Mouse (Mus musculus): Measurements from ENCODE around the gene Podxl.

Gene Podxl

DNA sequence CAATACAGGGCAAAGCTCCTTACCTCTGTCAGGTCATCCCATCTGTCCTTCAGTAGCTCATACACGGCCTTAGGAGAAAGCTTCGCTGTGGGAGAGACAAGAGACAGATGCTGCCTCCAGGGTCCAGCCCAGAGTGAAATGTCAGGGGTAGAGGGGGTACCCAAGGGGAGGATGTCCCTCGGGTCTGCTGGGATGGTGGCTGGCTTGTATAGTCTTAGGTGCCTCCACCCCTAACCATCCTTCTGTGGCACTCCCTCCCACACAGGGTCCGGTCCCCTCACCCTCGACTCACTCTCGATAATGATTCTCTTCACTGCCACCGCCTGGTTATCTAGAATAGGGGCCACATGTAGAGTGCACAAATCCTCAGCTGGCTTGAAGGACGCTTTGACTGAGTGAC, 39.1 kb downstream of the Podxl start:
- no peak for DNase-seq (ENCODE audit: extremely low read depth, low read depth, low spot score)

DNA sequence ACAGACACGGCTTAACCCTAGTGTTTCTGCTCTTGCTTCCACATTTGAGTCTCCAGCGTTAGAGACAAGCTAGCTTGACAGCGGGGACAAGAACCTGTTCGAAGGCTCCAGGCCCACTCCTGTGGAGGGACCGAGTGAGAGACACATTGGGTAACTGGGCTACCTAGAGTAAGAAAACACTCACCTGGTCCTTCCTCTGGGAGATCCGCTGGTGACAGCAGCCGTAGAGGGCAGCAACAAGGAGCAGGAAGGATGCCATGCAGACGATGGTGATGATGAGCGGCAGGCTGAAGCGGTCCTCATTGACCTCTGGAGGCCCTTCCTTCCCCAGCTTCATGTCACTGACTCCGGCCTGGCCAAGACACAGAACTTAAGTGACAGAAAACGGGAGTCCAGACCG, 39.7 kb downstream of the Podxl start:
- no peak for DNase-seq (ENCODE audit: extremely low read depth, low read depth, low spot score)

DNA sequence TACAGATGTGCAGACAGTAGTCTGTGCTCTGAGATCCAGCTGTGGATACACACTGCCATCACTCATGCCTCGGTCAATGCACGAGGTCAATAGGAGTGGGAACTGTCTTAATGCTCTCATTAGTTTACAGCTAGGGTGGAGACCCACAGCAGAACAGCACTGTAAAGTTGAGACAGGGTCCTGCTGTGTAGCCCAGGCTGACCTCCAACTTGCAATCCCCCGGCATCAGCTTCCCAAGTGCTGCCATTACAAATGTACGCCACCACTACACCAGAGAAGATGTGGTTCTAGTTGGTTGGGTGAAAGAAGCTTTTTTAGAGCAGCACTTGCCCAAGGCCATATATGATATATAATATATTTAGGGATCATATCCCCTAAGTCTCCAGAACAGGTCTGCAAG, 40.1 kb downstream of the Podxl start:
- DNase-seq (ENCODE audit: extremely low read depth, low read depth, low spot score), result no peak

DNA sequence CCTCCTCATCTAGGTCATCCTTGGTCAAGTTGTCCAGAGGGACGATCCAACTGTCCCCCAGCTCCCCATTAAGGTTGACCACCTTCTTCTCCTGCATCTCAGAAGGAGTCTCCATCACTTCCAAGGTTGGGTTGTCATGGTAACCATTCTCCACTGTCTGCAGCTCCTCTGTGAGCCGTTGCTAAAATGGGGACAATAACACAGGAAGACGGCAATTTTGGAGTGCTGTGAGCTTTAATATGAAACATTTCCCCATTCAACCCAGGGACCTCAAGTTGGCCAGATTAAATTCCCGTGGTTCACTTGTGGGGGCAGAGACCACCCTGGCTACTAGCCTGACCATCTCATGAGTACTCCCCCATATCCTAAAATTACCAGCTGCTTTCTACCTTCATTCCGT, 40.7 kb downstream of the Podxl start:
- no peak for DNase-seq (ENCODE audit: extremely low read depth, low read depth, low spot score)

DNA sequence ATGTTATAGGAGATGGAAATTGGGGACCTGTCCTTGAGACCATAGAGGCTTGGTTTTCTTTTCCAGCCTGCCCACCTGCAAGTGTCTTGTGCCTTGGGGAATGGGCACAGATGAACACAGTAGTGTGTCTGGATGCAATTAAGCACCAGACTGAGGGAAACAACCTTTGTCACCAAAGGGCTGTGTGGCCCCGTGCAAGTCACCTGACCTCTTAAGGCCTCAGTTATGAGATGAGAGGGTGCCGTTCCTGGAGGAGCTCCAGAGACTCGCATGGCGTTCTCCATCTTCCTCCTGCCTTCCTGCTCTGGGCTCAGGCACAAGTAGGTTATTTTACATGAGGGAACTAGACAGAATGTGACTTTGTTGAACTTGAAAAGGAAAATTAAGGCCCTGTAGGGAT, 41.3 kb downstream of the Podxl start:
- DNase-seq (ENCODE audit: extremely low read depth, low read depth, low spot score), result no peak

DNA sequence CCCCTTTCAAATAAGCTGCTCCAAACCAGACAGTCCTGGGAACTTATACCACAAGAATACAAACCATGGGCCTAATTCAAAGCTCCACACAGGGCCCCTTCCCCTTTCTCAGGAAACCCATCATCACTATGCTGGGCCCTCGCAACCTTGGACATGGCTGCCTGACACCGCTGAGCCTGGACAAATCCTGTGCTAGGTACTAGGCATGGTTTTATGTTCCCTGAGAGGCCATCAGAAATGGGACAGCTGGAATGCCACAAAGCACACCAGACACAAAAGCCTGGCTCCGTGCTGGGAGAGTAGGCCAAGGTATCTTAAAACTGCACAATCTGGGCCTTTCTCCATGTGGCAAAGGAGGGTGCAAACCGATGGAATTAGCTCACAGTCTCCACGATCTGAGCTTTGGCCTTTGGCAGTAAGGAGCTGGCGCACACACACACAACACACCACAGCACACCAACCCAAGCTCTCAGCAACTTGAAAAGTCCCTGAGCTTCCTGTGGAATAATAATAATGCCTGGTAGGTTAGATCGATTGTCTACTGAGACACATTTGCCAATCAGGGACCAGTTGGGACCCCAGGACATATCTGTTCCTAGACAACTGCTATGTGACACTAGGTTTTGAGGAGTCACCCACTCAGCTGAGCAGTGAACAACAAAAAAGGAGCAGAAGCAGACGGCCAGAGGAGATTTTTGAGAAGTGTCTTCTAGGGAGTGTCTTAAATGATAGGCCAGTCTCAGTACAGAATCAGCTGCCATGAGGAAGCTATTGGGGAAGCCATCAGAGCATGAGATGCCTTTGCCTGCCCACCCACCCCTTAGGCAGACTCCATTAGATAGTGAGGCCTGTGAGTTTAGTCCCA, 42.1 kb downstream of the Podxl start:
- no peak for DNase-seq (ENCODE audit: extremely low read depth, low read depth, low spot score)

DNA sequence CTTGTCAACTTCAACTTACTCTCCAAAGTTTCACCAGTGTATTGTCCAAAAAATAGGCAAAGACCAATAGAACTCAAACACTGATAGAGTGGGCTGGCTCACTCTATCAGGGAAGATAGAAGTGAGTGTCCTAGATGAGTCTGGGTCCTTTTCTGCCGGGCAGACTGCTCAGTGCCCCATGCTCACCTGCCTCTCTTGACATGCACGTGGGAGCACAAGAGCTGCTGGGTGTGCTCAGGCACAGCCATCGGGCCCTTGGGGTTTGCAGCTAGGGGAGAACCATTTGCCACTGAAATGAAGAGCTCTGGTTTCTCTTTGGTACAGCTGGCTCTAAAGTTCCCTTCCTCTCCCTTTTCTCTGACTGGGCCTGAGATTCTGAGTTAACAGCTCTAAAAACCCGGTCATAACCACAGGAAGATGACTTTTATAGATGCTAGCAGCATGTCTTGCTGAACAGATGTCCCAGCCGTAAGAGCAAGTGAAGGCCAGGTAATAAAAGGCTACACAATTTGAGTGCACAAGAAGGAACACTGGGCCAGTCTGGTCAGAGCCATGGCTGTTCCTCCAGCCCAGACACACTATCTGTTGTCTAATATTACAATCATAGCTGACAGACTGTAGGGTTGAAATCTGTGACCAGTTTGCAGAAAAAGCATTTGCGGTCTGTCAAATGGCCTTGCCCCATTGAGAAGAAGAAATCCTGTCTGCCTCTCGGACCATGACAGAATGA, 43.1 kb downstream of the Podxl start:
- no peak for DNase-seq (ENCODE audit: extremely low read depth, low read depth, low spot score)

DNA sequence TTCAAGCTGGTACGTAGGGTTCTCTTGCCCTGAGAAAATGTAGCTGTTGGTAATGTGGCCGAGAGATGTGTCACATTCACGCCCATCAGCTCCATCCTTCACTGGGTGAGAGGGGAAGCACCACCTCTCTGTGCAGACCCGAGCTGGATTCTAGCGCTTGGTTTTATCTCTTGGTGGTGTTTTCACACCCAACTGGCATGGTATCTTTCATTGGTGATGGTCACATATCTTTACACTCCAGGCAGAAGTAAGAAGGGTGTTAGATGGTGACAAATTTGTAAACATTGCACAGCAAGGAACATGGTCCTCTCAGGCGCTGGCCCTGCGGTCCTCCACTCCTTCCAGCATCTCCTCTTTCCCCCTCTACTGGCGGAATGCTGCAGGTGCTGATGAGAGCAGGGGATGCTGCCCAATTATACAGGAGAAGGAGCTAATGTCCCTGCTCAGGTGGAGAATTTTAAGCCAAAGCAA, 44.7 kb downstream of the Podxl start:
- DNase-seq (ENCODE audit: extremely low read depth, low read depth, low spot score), result no peak

DNA sequence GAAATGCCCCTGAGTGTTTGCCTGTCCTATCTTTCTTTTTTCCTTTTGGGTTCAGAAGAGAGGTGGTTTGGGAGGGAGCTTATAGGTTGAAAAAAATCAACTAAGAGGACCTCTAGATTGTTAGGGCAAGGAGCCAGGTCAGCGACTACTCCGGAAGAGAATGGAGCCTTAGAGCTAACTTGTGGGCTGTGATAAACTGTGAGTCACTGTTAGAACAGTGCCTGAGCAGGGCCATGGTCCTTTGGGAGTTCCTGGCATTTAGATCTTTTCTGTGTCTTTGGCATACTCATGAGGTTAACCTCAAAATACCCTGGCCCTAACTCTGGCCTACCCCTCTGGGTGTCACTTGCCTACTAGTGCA, 45.5 kb downstream of the Podxl start:
- DNase-seq (ENCODE audit: extremely low read depth, low read depth, low spot score), result no peak

DNA sequence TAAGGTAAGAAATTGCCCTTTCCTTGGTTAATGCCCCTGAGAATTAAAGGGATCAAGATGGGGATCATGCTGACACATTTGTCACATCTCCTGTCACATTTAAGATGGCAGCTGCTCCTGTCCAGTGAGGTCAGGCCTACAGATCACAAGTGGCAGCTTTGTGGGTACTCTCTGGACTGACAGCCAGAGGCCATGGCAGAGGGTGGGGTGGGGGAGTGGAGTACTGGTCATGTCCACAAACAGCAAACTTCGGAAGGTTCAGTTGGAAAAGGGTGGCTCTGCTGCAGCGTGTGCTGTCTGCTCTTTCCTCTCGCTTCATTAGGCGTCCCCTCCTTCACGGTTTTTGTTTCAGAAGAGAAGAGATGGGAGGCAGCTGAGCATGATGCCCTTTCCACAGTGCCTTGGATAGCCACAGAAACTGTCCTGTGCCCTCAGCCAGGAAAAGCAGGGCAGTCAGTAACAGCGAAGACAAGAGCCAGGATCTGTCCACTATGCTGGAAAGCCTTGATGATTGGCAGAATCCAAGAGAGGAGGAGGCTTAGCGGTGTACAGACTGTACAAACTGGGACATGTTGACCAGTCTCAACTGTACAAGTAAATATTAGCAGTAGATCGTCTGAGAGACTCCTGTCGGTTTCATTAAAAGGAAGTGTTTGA, 46.0 kb downstream of the Podxl start:
- DNase-seq (ENCODE audit: extremely low read depth, low read depth, low spot score), result no peak

DNA sequence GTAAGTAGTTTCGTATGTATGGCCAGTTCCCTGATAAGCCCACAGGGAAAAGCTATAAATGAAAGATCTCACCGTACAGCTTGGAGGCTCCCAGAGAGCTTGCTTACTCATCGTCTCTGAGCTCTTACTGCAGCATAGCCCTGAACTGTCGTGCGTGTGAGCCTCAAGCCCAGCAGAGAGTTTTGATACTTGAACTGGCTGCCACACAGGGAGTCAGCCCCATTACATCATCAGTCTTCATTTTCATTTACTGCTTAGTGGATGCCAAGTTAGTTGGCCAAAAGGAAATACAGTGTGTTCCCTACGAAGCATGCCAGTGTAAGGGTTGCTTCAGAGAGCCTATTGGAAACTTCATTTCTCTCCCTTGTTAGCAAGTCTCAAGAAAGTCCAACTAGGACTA, 50.1 kb downstream of the Podxl start:
- DNase-seq (ENCODE audit: extremely low read depth, low read depth, low spot score), result peak; percentile 74

DNA sequence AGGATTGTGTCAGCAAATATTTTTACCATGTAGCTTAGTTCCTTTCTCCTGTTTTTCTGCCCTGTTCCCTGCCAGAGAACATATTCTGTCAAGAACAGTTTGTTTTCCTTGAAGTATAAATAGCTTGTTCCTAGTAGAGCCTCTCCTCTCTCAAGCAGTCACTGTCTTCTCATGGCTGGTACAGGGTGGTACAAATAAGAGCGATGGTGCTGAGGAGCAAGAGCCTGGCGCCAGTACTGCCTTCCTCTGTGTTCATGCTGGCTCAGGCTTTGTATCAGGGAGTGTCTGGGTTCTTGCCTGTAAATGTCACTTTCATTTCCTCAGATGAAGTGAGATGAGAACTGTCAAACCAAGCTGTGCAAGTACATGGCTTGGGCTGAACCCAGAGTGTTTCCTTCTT, 61.2 kb downstream of the Podxl start:
- no peak for DNase-seq (ENCODE audit: extremely low read depth, low read depth, low spot score)

DNA sequence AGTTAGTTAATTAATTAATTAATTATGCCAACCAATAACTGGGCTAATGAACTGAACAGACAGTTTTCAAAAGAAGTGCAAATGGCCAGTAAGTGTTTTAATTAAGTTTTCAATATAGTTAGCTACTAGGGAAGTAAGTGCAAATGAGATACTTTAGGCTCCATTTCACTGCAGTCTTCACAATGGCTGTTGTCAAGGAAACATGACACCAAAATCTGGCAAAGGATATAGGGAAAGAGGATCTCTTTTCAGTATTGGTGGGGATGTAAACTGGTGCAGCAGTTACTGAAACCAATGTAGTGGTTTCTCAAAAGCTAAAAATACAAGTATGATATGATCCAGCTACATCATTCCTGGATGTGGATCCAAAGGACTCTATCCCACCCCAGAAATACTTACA, 63.1 kb downstream of the Podxl start:
- no peak for DNase-seq (ENCODE audit: extremely low read depth, low read depth, low spot score)

DNA sequence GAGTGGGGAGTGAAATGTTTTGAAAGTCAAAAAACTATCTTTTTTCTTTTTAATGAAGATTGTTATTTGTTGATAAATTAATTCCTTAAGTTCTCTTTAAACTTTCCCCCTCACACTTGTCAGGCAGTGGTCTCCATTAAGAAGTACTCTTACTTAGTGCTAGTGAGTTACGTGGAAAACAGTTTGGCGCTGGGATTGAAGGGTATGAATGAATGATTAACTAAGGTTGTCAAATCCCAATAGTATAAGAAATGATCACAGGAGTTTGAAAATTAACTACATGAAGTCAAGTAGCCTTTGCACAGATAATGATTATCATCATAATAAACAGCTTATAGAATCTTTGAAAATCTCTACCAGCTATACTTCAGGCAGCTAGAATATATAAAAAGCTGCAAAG, 63.5 kb downstream of the Podxl start:
- no peak for DNase-seq (ENCODE audit: extremely low read depth, low read depth, low spot score)

DNA sequence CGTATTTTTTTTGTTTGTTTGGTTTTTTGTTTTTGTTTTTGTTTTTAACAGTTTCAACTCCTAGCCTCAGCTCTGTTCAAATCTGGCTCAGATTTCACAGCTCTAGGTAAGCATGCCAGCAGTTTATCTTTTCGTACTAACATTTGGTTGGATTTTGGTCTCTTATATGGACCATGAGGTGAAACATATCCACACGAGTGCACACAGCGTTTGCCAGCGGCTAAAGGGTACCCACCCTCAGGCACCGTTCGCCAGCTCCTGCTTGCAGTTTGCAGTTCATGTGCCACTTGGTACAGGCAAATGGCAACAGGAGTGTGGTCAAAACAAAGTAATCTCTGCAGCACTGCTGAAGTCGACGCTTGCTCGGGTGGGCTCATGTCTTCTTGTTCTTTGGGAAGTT, 63.9 kb downstream of the Podxl start:
- no peak for DNase-seq (ENCODE audit: extremely low read depth, low read depth, low spot score)

DNA sequence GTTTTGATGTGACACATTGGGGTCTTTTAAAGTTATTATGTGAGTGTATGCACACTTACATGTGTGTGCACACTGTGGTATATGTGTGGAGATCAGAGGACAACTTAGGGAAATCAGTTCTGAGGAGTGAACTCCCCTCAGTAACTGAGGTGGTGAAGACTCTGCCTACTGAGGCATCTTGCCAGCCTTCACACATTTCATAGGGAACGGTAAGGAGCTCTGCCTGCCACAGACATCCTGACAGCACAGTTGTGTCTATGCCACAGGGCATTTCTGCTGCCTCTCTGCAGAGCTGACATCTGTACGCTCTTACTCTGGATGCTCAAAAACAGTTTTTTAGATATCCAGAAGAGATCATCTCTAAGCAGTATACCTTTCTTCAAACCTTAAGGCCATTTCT, 67.6 kb downstream of the Podxl start:
- DNase-seq (ENCODE audit: extremely low read depth, low read depth, low spot score), result no peak

DNA sequence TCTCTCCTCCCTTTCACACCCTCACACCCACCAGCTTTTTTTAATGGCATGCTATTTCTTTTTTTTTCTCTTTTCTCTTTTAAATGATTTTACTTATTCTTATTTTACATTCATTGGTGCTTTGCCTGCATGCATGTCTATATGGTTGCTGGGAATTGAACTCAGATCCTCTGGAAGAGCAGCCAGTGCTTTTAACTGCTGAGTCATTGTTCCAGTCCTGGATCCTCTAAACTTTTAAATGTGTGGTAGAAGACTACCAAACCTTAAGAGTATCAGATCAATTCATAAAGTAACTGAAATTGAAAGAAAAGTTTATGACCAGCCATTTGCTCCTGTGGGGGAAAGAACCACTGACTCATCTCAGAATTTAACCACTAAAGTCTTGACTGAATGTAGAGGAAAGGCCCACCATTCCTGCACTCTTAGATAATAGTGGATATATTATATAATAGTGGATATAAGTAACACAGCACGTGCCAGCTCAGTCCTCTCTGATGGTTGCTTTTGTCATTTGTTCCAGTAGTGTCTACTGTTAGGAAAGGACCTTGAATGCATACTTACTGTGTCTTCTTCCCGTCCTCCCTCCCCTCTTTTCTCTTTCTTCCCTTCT, 68.6 kb downstream of the Podxl start:
- DNase-seq (ENCODE audit: extremely low read depth, low read depth, low spot score), result no peak

DNA sequence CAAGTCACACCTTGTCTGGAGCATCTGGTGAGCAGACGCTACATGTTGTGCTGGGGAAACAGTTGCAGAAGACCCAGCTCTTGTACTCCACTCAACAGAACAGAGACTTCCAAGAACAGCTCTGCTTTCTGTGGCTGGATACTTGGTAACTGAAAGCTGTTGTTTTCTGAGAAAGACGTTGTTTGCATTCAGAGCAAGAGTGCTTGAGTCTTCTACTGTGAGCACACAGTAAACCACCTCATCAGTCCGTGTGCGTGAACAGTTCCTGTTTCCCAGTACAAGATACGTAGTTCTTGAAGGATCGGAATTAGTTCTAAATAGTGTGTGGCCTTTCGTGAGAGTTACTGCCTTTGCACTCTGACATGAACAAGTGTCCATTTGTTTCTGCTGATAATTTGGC, 73.8 kb downstream of the Podxl start:
- no peak for DNase-seq (ENCODE audit: extremely low read depth, low read depth, low spot score)

DNA sequence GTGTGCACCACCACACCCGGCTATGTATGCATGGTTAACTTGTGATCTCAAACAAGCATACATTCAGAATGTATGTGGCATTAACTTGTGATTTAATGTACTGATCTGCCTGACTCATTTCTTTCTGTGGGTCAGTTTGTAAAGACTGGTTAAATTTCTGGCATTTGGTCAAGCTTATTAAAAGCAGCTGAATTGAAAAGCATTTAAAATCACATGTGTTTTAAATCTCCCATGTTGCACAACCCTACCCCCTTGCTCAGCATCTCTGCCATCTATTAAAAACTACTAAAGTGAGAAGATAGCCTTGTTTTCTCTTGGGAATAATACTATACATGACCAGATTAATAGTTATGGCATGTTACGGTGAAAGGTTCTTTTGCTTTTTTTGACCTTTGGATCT, 77.2 kb downstream of the Podxl start:
- DNase-seq (ENCODE audit: extremely low read depth, low read depth, low spot score), result no peak

DNA sequence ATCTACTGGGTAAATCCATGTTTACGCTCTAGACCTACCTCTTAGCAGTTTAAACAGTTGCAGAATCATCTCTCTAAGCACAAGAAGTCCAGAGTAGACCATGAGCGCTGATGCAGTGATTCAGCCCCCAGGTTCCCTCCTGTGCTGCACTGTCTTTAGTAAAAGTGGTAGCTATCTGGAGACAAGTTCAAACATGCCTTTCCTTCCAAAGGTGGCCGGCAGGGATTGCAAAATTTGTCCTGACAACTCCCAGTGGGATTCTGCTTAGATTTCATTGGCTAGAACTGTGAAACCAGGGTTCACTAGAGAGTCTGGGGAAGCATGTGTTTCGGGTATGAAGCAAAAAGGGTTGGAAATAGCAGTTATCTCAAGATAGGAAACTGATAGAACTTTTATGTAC, 83.8 kb downstream of the Podxl start:
- no peak for DNase-seq (ENCODE audit: extremely low read depth, low read depth, low spot score)

DNA sequence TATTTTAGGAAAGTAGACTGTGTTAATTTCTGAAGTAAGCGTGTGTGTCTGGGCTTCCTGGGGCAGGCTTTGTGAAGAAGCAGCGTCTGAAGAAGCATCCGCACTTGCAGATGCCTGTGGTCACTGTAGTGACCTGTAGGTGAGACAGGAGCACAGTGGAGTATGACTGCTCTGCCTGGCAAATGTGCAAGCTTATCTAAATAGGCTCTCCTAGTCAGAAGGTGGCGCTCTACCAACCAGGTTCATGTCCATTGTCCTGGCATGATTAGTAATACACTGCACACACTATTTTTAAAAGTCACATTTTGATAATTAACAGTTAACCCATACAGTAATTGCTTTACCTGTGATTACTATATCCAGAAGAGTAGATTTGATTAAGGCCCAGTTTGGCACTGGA, 85.6 kb downstream of the Podxl start:
- DNase-seq (ENCODE audit: extremely low read depth, low read depth, low spot score), result no peak

All from fat pad, adult 2 months (tissue).